Mouse (Mus musculus) fat pad, adult 2 months (tissue): ENCODE measurements around the gene Dtnbp1.

Source experiments
- DNase-seq: peaks from one replicate; pipeline ENCODE4 v3.0.0-alpha.2; 2011; ENCODE audit warnings: low read depth, low spot score; ENCODE audit errors: extremely low read depth

Dtnbp1 gene

GRCm38 (mm10) chr13:44906141-44906540 lies 95.8 kb downstream of the Dtnbp1 start:
- no peak for DNase-seq

GRCm38 (mm10) chr13:44904271-44904670 lies 97.7 kb downstream of the Dtnbp1 start:
- no peak for DNase-seq

- no peak for DNase-seq
Observed at GRCm38 (mm10) chr13:44903416-44903815, 98.5 kb downstream of the Dtnbp1 start.

GRCm38 (mm10) chr13:44902299-44902698 lies 99.6 kb downstream of the Dtnbp1 start:
- no peak for DNase-seq

GRCm38 (mm10) chr13:44896211-44896610 lies 105.7 kb downstream of the Dtnbp1 start:
- no peak for DNase-seq

- DNase-seq, result no peak
Observed at GRCm38 (mm10) chr13:44891813-44892730, 109.9 kb downstream of the Dtnbp1 start.

- peak; percentile 98 for DNase-seq
Observed at GRCm38 (mm10) chr13:44890612-44891011, 111.3 kb downstream of the Dtnbp1 start.

GRCm38 (mm10) chr13:44886221-44886620 lies 115.7 kb downstream of the Dtnbp1 start:
- DNase-seq, result no peak

- no peak for DNase-seq
Observed at GRCm38 (mm10) chr13:44881001-44881400, 120.9 kb downstream of the Dtnbp1 start.

GRCm38 (mm10) chr13:44876799-44877198 lies 125.1 kb downstream of the Dtnbp1 start:
- DNase-seq, result no peak
